Mouse (Mus musculus): ENCODE data around the gene Npr1. TPM values are rescaled to one million over a fixed set of nuclear protein-coding genes. Genes with fewer than 3 reads are reported as not detected.

Gene Npr1
- 182 and 195 TPM in 2 replicates for polyA plus RNA-seq (2012; rRNA removed)

DNA sequence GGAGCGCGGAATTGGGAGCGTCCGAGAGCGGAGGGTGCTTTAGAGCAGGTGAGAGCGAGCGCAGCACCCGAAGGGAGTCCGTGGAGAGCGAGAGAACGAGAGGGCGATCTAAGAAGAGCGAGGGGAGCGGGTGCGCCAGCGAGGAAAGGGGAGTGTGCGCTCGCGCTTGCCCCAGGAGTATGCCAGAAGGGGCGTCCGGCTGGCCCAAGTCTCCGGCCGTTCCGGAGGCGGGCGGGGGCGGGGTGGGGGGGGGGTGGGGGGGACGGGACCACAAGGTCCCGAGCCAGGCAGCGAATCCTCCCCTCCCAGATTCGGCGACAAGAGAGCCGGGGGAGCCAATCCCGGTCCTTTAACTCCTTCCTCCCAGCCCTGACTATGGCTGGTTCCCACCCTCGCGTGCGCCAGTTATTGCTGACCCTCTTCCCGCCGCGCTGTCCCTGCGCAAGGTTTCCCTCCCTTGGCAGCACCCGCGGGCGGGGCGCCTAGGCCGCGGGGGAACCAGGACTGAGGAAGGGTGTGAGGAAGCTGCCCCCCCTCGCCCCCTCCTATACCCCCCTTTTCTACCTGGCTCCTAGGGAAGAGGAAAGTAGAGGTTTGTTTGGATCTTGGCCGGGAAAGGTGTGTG, at the start of gene Npr1:
Gene Npr1 (minus strand): TSS at position 181 of the 625 bp plus-strand sequence.

DNA sequence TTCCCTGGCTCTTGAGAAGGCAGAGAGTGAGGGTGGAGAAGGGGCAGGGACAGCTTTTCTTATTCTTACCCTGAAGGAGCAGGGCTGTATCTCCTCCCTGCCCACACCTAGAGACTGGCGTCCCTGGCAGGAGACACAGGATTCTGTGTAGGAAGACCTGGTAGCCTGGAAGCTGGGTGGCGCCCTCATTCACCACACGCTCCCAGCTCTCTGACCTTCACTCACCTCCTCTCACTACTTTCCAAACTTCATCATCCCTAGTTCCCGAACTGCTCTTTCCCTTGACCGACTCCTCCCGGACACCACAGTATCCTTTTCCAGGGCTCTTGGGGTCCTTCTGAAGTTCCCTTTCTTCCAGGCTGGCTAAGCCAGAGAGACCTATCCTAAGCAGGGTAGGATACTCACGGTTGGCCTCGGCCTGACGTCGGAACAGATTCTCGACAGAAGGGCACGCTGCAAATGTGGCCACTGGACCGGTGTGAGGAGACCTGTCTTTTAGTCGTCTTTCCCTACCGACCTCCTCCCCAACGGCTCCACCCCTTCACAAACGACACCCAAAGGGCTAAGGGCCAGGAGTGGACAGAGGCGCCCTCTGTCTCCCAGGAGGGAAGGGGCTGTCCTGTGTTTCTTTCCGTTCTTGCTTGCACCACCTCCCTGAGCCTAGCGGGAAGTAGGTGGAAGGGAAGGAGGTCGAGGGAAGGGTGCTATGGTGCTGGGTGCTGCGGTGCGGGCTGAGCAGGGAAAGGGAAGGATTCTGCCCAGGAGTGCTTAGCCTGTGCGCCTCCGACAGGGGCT, 48.3 kb upstream of the Npr1 start, which contains the start of the genes S100a1 and S100a13:
Gene S100a1 (minus strand): TSS at position 597 of the 795 bp plus-strand sequence.
Gene S100a13 (plus strand): TSS at position 640 of the 795 bp plus-strand sequence.

DNA sequence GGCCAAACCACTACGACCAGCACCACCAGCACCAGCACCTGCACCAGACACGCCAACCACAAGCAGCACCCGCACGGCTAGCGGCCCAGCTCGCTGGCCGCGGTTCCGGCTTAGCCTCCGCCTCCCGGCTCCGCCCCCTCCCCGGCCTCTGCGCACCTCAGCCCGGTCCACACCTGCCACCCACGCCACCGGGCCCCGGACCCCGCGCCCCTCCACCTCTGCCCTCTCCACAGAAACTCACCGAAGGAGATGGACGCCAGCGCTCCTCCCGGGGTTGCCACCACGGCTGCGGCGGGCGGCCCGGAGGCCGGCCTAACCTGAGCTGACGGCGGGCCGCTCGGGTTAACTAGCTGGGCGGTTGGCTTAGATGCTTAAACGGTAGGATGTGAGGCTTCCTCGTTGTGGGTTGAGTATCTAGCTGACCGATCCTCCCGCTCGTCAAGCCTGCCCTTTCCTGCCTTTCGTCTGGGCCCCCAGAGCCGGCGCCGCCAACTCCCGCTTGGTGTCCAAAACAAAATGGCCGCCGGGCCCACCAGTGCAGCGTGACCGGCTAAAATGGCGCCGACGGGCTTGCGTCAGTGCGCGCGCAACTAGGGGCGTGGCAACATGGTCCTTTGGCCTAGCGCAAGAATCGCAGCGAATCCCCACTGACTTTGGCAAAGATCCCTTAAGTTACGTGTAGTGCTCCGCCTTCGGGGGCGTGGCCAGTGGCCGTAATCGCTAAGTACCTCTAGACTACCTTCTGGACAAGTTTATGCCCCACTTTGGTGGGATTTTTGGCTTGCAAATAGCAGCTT, 43.5 kb upstream of the Npr1 start, which contains the start of gene Chtop:
Gene Chtop (minus strand): TSS at position 549 of the 797 bp plus-strand sequence.

DNA sequence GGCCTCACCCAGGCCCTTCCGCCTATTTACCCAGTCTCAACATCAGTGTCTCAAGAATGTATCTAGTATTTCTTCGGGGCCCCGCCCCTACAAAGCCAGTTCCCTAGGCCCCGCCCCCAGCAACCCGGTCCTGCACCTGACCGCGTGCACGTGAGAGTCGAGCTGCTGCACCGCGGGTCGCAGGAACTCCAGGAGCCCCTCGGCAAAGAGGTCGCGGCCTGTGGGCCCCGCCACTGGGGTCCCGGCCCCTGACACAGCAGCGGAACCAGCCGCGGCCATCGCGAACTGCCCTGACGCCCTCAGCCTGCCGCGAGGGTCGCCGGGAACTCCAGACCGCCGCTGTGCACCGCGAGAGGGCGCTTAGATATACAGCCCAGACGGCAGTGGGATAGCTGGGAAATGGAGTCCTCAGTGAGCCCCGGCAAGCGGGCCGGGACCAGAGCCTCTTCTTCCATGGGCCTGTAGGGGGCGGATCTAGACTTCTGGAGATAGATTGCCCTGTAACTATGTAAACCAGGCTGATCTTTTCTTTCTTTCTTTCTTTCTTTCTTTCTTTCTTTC, 25.1 kb upstream of the Npr1 start, which contains the start of gene Snapin:
Gene Snapin (minus strand): TSS at position 338 of the 561 bp plus-strand sequence.

DNA sequence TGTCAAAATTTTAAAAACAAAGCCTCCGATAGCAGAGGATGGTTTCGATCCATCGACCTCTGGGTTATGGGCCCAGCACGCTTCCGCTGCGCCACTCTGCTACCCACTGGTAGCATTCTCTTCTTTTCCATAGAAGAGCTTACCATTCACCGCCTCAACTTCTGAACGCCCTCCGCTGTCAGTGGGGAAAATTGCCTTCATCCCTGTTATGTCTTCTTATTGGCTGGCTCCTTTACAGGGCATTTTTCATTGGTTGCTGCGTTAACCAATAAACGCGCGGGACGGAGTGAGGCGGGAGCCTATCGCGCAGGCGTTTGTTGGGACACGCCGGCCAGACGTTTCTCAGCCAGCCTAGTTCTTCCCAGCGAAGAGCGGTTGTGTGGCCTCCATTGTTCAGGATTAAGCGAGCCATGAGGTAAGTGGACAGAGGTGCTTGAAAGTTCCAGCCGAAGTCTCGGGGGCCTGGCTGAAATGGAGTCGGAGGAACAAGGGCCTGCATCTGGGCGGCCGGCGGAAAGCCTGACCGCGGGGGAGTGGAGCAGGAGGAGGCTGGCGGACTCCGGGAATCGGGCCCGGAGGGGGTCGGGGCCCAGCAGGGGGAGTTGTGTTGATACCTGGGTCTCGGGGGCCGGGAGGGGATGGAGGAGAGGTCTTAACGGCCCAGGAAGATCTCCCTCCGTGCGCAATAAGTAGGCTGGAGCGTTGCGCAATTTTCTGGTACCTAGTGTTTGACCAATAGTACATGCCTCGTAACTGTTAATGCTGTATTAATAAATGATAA, 10.4 kb upstream of the Npr1 start, which contains the start of gene Ilf2:
Gene Ilf2 (plus strand): TSS at position 296 of the 781 bp plus-strand sequence.

DNA sequence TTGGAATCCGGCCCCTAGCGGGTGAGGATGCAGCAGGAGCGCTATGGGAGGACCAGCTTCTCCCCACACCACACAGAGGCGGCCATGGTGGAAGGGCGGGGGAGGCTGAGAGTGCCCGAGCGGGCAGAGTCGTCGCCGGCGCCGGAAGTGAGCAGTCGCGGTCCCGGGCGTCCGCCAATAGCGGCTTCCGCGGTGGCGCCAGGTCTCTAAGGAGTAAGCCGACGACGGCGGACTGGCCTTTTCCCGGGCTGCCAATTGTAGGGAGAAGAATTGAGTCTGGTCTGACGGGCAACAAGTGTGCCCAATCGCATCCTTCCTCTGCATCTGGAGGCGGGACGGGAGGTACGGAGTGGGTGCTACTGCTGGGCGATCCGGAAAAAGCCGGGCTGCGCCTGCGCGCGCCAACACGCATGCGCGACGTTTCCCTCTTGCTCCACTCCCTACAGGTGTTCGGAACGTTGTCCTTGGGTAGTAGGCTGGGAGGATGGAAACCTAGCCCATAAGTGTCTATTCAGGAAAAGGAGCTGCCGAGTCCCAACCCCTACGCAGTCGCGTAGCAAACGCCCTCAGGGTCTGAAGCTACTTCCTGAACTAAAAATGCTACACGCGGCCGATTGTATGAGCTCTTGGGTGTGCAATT, 32.2 kb downstream of the Npr1 start, which contains the start of gene Ints3:
Gene Ints3 (minus strand): TSS at position 242 of the 640 bp plus-strand sequence.

Other genes with a start within 250 kb of the Npr1 start
- gene Jtb, start 234.3 kb downstream of the Npr1 start, polyA plus RNA-seq (2012; rRNA removed), result 97.7 and 117 TPM in 2 replicates
- gene Creb3l4, start 222.4 kb downstream of the Npr1 start, polyA plus RNA-seq (2012; rRNA removed), result 10.1 and 10.6 TPM in 2 replicates
- 136 and 164 TPM in 2 replicates for gene Slc39a1, start 217.7 kb downstream of the Npr1 start, polyA plus RNA-seq (2012; rRNA removed)
- 72.6 and 97.9 TPM in 2 replicates for gene Crtc2, start 211.7 kb downstream of the Npr1 start, polyA plus RNA-seq (2012; rRNA removed)
- 46.7 and 50.1 TPM in 2 replicates for gene Dennd4b, start 200.7 kb downstream of the Npr1 start, polyA plus RNA-seq (2012; rRNA removed)
- 23.1 and 34.5 TPM in 2 replicates for gene Gatad2b, start 172.7 kb downstream of the Npr1 start, polyA plus RNA-seq (2012; rRNA removed)
- 89.8 and 106 TPM in 2 replicates for gene Slc27a3, start 75.9 kb downstream of the Npr1 start, polyA plus RNA-seq (2012; rRNA removed)
- gene Ints3, start 32.2 kb downstream of the Npr1 start, polyA plus RNA-seq (2012; rRNA removed), result 52.9 and 54.0 TPM in 2 replicates
- 22.2 and 28.1 TPM in 2 replicates for gene Ilf2, start 10.3 kb upstream of the Npr1 start, polyA plus RNA-seq (2012; rRNA removed)
- 28.8 and 37.7 TPM in 2 replicates for gene Snapin, start 25.2 kb upstream of the Npr1 start, polyA plus RNA-seq (2012; rRNA removed)
- 51.9 and 52.0 TPM in 2 replicates for gene Chtop, start 43.6 kb upstream of the Npr1 start, polyA plus RNA-seq (2012; rRNA removed)
- 48.7 and 59.7 TPM in 2 replicates for gene S100a1, start 48.5 kb upstream of the Npr1 start, polyA plus RNA-seq (2012; rRNA removed)
- 19.4 and 20.1 TPM in 2 replicates for gene S100a13, start 48.6 kb upstream of the Npr1 start, polyA plus RNA-seq (2012; rRNA removed)
- gene S100a14, start 61.0 kb upstream of the Npr1 start, polyA plus RNA-seq (2012; rRNA removed), result 0.15 and 0.22 TPM in 2 replicates
- 121 and 140 TPM in 2 replicates for gene S100a16, start 71.4 kb upstream of the Npr1 start, polyA plus RNA-seq (2012; rRNA removed)
- gene S100a3, start 94.7 kb upstream of the Npr1 start, polyA plus RNA-seq (2012; rRNA removed), result 2.2 and 2.4 TPM in 2 replicates
- gene S100a2, start 124.4 kb upstream of the Npr1 start, polyA plus RNA-seq (2012; rRNA removed), result not detected in 2 replicates
- not detected in 2 replicates for gene Gm42674, start 136.0 kb upstream of the Npr1 start, polyA plus RNA-seq (2012; rRNA removed)
- gene S100a4, start 137.9 kb upstream of the Npr1 start, polyA plus RNA-seq (2012; rRNA removed), result 31.2 and 38.9 TPM in 2 replicates
- not detected in 2 replicates for gene S100a5, start 142.7 kb upstream of the Npr1 start, polyA plus RNA-seq (2012; rRNA removed)
- 404 and 418 TPM in 2 replicates for gene S100a6, start 147.0 kb upstream of the Npr1 start, polyA plus RNA-seq (2012; rRNA removed)
- 0.59 and 0.87 TPM in 2 replicates for gene S100a7a, start 188.2 kb upstream of the Npr1 start, polyA plus RNA-seq (2012; rRNA removed)
- not detected in 2 replicates for gene S100a8, start 203.1 kb upstream of the Npr1 start, polyA plus RNA-seq (2012; rRNA removed)
- not detected in 2 replicates for gene S100a9, start 229.9 kb upstream of the Npr1 start, polyA plus RNA-seq (2012; rRNA removed)

All from ovary, adult 2 months (tissue).